Mouse (Mus musculus): ENCODE results near the gene Lrrc29. TPM values are rescaled to one million over a fixed set of nuclear protein-coding genes. Genes with fewer than 3 reads are reported as not detected.
A peak's percentile ranks its signal among the peaks of the same experiment; 100 is the strongest.

Gene Lrrc29
- 3.8 and 3.9 TPM in 2 replicates for polyA plus RNA-seq (2015; fragmentation: Nextera tagmentation; extraction: Ambion mirVana)

DNA sequence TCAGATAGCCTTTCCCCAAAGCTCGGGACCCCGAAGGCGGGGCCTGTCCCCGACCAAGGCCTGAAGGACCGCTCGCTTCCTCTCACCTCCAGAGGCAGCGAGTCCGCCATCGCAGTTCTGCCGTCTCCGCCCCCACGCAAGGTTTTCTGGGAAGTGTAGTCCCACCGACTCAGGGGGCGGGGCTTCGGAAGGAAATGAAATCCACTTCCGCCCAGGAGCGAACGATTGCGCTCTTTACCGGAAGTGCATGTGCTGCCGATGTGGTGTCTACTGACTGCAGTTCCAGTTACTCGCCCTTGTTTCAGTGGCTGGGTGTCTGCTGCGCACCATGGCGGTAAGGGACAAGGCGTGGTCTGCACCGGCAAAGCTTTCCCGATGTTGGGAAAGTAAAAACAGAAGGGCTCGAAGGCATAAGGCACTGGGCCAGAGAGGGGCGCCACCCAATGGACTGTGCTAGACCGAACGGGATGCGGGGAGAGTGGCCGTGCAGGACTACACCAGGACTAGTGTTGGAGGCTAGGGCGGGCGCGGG, at the start of gene Lrrc29, which contains the start of gene Tmem208:
Lrrc29 (minus strand) TSS at position 138 of the 532 bp plus-strand sequence.
Tmem208 (plus strand) TSS at position 214 of the 532 bp plus-strand sequence.
- TF ChIP-seq CTCF (IDR thresholded peaks at IDR 0.05; ENCODE audit: low read depth), result peak; percentile 79
- Histone ChIP-seq H3K9me3 (ENCODE audit: control insufficient read depth) (no peaks in the 10 kb centered on the region), H3K4me1 (replicated peaks; ENCODE audit: control insufficient read depth, insufficient read depth, low read length) (0 out of 2 replicates have a peak, but pooled peaks cover 5% of the 10 kb centered on the region), H3K4me3 (ENCODE audit: low read depth, low read length) (peak within 1 kb of the TSS; percentile 87), H3K27ac (ENCODE audit: low read depth, low read length) (peak within 1 kb of the TSS; percentile 77), H3K36me3 (ENCODE audit: control insufficient read depth, insufficient read depth) (peaks cover 43% of the 10 kb centered on the region), H3K4me2 (replicated peaks; ENCODE audit: low read depth) (peak within 1 kb of the TSS; percentile 82), H3K9ac (ENCODE audit: low read depth, low read length) (peak within 1 kb of the TSS; percentile 69), H3K27me3 (replicated peaks; ENCODE audit: control insufficient read depth, insufficient read depth, low read length) (no peaks in the 10 kb centered on the region)
- under 1% methylated on average over 36 of the region's 36 CpGs for WGBS
- ATAC-seq, result peak; percentile 85

DNA sequence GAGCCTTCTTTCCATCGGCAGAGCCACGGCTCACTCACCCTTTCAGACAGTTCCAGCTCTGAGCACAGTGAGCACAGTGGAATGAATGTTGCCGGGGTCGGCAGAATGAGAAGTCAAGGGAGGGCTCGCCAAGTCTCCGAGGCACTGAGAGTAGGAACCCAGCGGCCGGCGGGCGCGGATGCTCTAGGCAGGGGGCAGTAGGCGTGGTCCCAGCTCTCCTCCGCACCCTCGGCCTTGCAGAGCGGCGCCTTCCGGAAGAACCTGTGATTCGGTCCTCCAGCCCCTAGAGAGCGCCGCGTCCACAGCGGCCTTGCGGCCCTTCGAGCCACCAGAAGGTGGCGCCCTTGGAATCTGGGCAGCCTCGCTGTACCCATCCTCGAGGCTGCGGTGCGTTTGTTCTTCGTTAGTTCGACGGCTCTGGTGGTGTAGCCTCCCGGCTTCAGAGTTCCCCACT, 48.5 kb upstream of the Lrrc29 start:
- no peaks in the 10 kb centered on the region for H3K27me3 ChIP-seq (replicated peaks; ENCODE audit: control insufficient read depth, insufficient read depth, low read length)
- H3K9ac ChIP-seq (ENCODE audit: low read depth, low read length), result no peak overlapping the region
- no peaks in the 10 kb centered on the region for H3K4me1 ChIP-seq (replicated peaks; ENCODE audit: control insufficient read depth, insufficient read depth, low read length)
- WGBS, result 38% methylated on average over 33 of the region's 33 CpGs
- no peaks in the 10 kb centered on the region for H3K9me3 ChIP-seq (ENCODE audit: control insufficient read depth)
- no peak overlapping the region for H3K4me3 ChIP-seq (ENCODE audit: low read depth, low read length)
- no peaks in the 10 kb centered on the region for H3K36me3 ChIP-seq (ENCODE audit: control insufficient read depth, insufficient read depth)
- peak overlapping the region; percentile 52 for H3K4me2 ChIP-seq (replicated peaks; ENCODE audit: low read depth)
- H3K27ac ChIP-seq (ENCODE audit: low read depth, low read length), result no peak overlapping the region
- ATAC-seq, result 0 out of 2 replicates have a peak, but pooled peaks have one; percentile 23
- peak; percentile 81 for TF ChIP-seq CTCF (IDR thresholded peaks at IDR 0.05; ENCODE audit: low read depth)

DNA sequence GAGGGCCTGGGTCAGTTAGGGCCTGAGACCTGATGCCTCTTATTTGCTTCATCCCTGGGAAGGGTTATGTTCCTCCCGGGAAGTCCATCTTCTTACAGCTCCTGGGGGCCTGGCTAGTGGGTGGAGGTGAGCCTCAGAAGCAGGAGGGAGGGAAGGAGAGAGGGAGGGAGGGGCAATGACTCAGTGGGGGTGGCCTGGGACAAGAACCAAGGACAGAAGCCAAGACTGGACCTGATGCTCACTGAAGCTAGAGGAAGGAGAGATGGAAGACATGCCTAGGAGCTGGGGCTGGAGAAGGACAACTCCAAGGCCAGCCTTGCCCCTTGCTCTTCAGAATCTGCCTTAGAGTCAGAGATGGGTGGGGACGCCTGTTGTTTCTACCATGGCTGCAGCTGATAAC, 47.0 kb upstream of the Lrrc29 start, which contains the start of gene Plekhg4:
Plekhg4 (plus strand) TSS at position 243 of the 400 bp plus-strand sequence.
- H3K27ac ChIP-seq (ENCODE audit: low read depth, low read length), result no peak within 1 kb of the TSS
- TF ChIP-seq CTCF (IDR thresholded peaks at IDR 0.05; ENCODE audit: low read depth), result no peak
- H3K9ac ChIP-seq (ENCODE audit: low read depth, low read length), result no peak within 1 kb of the TSS
- H3K27me3 ChIP-seq (replicated peaks; ENCODE audit: control insufficient read depth, insufficient read depth, low read length), result no peaks in the 10 kb centered on the region
- 53% methylated on average over 2 of the region's 2 CpGs for WGBS
- no peak for ATAC-seq
- peak within 1 kb of the TSS; percentile 52; the same call in 1 of the 2 replicates for H3K4me2 ChIP-seq (replicated peaks; ENCODE audit: low read depth)
- no peaks in the 10 kb centered on the region for H3K36me3 ChIP-seq (ENCODE audit: control insufficient read depth, insufficient read depth)
- H3K4me3 ChIP-seq (ENCODE audit: low read depth, low read length), result no peak within 1 kb of the TSS
- H3K4me1 ChIP-seq (replicated peaks; ENCODE audit: control insufficient read depth, insufficient read depth, low read length), result no peaks in the 10 kb centered on the region
- H3K9me3 ChIP-seq (ENCODE audit: control insufficient read depth), result no peaks in the 10 kb centered on the region

DNA sequence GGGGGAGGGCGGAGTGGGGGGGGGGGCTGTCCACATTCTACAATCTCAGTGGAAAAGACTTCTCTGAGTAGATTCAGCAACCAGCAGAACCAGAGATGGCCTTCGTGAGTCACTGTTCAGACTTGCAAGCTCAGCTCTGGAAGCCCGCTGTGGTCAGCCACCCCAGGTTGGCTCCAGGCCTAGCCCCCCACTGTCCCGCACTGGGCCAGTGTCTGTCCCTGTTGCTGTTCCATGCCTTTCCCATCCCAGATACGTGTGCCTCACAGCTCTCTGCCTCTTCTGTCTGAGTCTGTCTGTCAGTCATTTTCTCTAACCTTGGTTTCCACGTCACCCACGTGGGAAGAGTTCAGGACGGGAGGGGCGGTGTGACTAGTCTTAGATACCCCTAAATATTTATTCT, 46.4 kb upstream of the Lrrc29 start:
- Histone ChIP-seq H3K27me3 (replicated peaks; ENCODE audit: control insufficient read depth, insufficient read depth, low read length) (no peaks in the 10 kb centered on the region), H3K36me3 (ENCODE audit: control insufficient read depth, insufficient read depth) (no peaks in the 10 kb centered on the region), H3K4me3 (ENCODE audit: low read depth, low read length) (no peak overlapping the region), H3K4me1 (replicated peaks; ENCODE audit: control insufficient read depth, insufficient read depth, low read length) (no peaks in the 10 kb centered on the region), H3K4me2 (replicated peaks; ENCODE audit: low read depth) (no peak overlapping the region), H3K27ac (ENCODE audit: low read depth, low read length) (no peak overlapping the region), H3K9ac (ENCODE audit: low read depth, low read length) (no peak overlapping the region), H3K9me3 (ENCODE audit: control insufficient read depth) (no peaks in the 10 kb centered on the region)
- 83% methylated on average over 9 of the region's 9 CpGs for WGBS
- no peak for TF ChIP-seq CTCF (IDR thresholded peaks at IDR 0.05; ENCODE audit: low read depth)
- ATAC-seq, result no peak

DNA sequence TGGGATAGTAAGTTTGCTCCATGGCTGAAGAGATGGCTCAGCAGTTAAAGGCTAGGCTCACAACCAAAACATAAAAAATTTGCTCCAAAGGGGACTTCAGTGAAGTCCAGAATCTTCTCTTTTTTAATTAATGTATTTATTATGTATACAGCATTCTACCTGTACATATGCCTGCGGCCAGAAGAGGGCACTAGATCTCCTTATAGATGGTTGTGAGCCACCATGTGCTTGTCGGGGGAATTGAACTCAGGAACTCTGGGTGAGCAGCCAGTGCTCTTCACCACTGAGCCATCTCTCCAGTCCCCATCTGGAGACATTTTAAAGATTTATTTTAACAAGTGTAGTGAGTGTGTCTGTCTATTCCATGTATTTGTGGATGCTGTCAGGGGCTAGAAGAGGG, 41.0 kb upstream of the Lrrc29 start:
- Histone ChIP-seq H3K27me3 (replicated peaks; ENCODE audit: control insufficient read depth, insufficient read depth, low read length) (no peaks in the 10 kb centered on the region), H3K9me3 (ENCODE audit: control insufficient read depth) (no peaks in the 10 kb centered on the region), H3K4me2 (replicated peaks; ENCODE audit: low read depth) (no peak overlapping the region), H3K4me1 (replicated peaks; ENCODE audit: control insufficient read depth, insufficient read depth, low read length) (no peaks in the 10 kb centered on the region; the same call in 1 of the 2 replicates), H3K27ac (ENCODE audit: low read depth, low read length) (no peak overlapping the region), H3K4me3 (ENCODE audit: low read depth, low read length) (no peak overlapping the region), H3K36me3 (ENCODE audit: control insufficient read depth, insufficient read depth) (no peaks in the 10 kb centered on the region), H3K9ac (ENCODE audit: low read depth, low read length) (no peak overlapping the region)
- ATAC-seq, result no peak
- 80% methylated on average over 2 of the region's 2 CpGs for WGBS
- peak; percentile 64 for TF ChIP-seq CTCF (IDR thresholded peaks at IDR 0.05; ENCODE audit: low read depth)

DNA sequence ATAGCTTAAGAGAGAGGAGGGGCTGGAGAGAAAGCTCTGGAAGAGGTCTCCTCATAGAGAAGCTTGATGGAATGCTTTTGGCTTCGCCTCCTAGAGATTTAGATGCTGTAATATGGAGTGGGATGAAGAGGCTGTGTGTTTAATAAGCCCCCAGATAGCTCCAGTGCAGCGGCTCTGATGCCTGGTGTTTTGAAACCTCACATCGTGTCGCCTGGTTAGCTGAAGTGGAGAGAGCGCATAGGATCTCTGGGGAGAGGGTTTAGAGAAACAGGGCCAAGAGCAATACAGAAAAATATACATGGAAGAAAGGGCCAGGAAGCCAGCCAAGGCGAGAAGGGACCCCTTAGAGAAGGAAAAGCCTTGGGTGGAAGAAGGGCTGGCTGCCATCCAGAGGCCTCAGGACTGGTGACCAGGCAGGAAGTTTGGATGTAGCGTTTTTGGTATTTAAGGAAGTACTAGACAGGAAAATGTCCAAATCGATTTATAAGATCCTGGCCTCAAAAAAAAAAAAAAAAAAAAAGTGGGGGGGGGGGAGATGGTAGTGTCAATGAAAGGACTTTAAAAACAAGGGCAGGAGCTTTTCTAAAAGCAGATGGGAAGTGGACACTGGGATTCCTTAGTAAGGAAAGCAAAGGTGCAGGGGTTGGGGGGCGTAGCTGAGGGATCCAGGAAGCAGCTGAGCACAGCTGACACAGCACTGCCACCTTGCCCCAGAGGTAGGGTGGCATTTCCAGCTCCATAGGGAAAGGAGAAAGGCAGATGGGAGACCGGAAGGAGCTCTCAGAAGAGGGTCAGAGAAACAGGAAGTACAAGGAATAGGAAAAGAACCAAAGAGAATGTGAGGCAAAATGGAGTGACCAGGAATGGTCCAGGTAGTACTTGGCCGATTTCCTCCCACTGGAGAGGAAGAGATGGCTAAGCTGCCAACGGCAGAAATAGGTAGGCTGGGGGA, 35.9 kb upstream of the Lrrc29 start:
- H3K27me3 ChIP-seq (replicated peaks; ENCODE audit: control insufficient read depth, insufficient read depth, low read length), result no peaks in the 10 kb centered on the region
- no peaks in the 10 kb centered on the region; the same call in 1 of the 2 replicates for H3K4me1 ChIP-seq (replicated peaks; ENCODE audit: control insufficient read depth, insufficient read depth, low read length)
- H3K4me2 ChIP-seq (replicated peaks; ENCODE audit: low read depth), result no peak overlapping the region
- H3K9me3 ChIP-seq (ENCODE audit: control insufficient read depth), result no peaks in the 10 kb centered on the region
- H3K27ac ChIP-seq (ENCODE audit: low read depth, low read length), result no peak overlapping the region
- no peak overlapping the region for H3K4me3 ChIP-seq (ENCODE audit: low read depth, low read length)
- TF ChIP-seq CTCF (IDR thresholded peaks at IDR 0.05; ENCODE audit: low read depth), result no peak
- 66% methylated on average over 12 of the region's 12 CpGs for WGBS
- ATAC-seq, result no peak
- H3K9ac ChIP-seq (ENCODE audit: low read depth, low read length), result no peak overlapping the region
- no peaks in the 10 kb centered on the region for H3K36me3 ChIP-seq (ENCODE audit: control insufficient read depth, insufficient read depth)
